Mouse (Mus musculus): ENCODE data around the gene Hirip3. TPM values are rescaled to one million over a fixed set of nuclear protein-coding genes. Genes with fewer than 3 reads are reported as not detected.
"Not testable (repeated sequence)": the region's sequence is repeated elsewhere in the genome, so short reads cannot be mapped to it uniquely, and the experiment has no call there.

The Hirip3 gene
- polyA plus RNA-seq, 1 experiment from 2014 or later: 22.8 TPM

GRCm38 (mm10) chr7:126884286-126885164, 22.8 kb downstream of the Hirip3 start, which contains the start of gene Taok2:
TSS of gene Taok2 (minus strand) at chr7:126884703.
- H3K36me3 ChIP-seq (ENCODE audit: control insufficient read depth, insufficient read depth, low read length): peaks cover 11% of the 10 kb centered on the region
- peak; percentile 97 for ATAC-seq (ENCODE audit: low FRiP score, low TSS enrichment)
- H3K9ac ChIP-seq (ENCODE audit: low read depth, low read length): peak within 1 kb of the TSS; percentile 89
- no peaks in the 10 kb centered on the region for H3K9me3 ChIP-seq (ENCODE audit: control insufficient read depth, low read length)
- peaks cover 27% of the 10 kb centered on the region for H3K4me1 ChIP-seq (ENCODE audit: control insufficient read depth, insufficient read depth, low read length)
- H3K4me3 ChIP-seq (ENCODE audit: low read length): peak within 1 kb of the TSS; percentile 87
- under 1% methylated on average over 53 of the region's 56 CpGs for WGBS
- peak within 1 kb of the TSS; percentile 96 for H3K27ac ChIP-seq (ENCODE audit: low read depth, low read length)
- H3K4me2 ChIP-seq (replicated peaks; ENCODE audit: low read depth, low read length): peak within 1 kb of the TSS; percentile 97
- no peaks in the 10 kb centered on the region for H3K27me3 ChIP-seq (ENCODE audit: control insufficient read depth, insufficient read depth, low read length)

- Histone ChIP-seq H3K4me1 (ENCODE audit: control insufficient read depth, insufficient read depth, low read length) (peaks cover 15% of the 10 kb centered on the region), H3K27ac (ENCODE audit: low read depth, low read length) (no peak overlapping the region), H3K27me3 (ENCODE audit: control insufficient read depth, insufficient read depth, low read length) (no peaks in the 10 kb centered on the region), H3K9ac (ENCODE audit: low read depth, low read length) (no peak overlapping the region), H3K36me3 (ENCODE audit: control insufficient read depth, insufficient read depth, low read length) (0 out of 2 replicates have a peak, but pooled peaks cover 3% of the 10 kb centered on the region), H3K4me2 (replicated peaks; ENCODE audit: low read depth, low read length) (no peak overlapping the region), H3K9me3 (ENCODE audit: control insufficient read depth, low read length) (no peaks in the 10 kb centered on the region), H3K4me3 (ENCODE audit: low read length) (no peak overlapping the region)
- WGBS: 78% methylated on average over 5 of the region's 5 CpGs
- no peak for ATAC-seq (ENCODE audit: low FRiP score, low TSS enrichment)
These were observed 25.5 kb downstream of the Hirip3 start for GRCm38 (mm10) chr7:126887281-126887680.

GRCm38 (mm10) chr7:126888852-126889251, 27.1 kb downstream of the Hirip3 start:
- Histone ChIP-seq H3K9ac (ENCODE audit: low read depth, low read length) (no peak overlapping the region), H3K4me3 (ENCODE audit: low read length) (no peak overlapping the region), H3K27me3 (ENCODE audit: control insufficient read depth, insufficient read depth, low read length) (no peaks in the 10 kb centered on the region), H3K9me3 (ENCODE audit: control insufficient read depth, low read length) (no peaks in the 10 kb centered on the region), H3K27ac (ENCODE audit: low read depth, low read length) (no peak overlapping the region), H3K4me1 (ENCODE audit: control insufficient read depth, insufficient read depth, low read length) (0 out of 2 replicates have a peak, but pooled peaks cover 3% of the 10 kb centered on the region), H3K36me3 (ENCODE audit: control insufficient read depth, insufficient read depth, low read length) (0 out of 2 replicates have a peak, but pooled peaks cover 3% of the 10 kb centered on the region), H3K4me2 (replicated peaks; ENCODE audit: low read depth, low read length) (no peak overlapping the region)
- WGBS: 48% methylated on average over 7 of the region's 7 CpGs
- ATAC-seq (ENCODE audit: low FRiP score, low TSS enrichment): no peak

GRCm38 (mm10) chr7:126896912-126897311, 35.1 kb downstream of the Hirip3 start:
- ATAC-seq (ENCODE audit: low FRiP score, low TSS enrichment): no peak
- H3K27me3 ChIP-seq (ENCODE audit: control insufficient read depth, insufficient read depth, low read length): no peaks in the 10 kb centered on the region
- no peaks in the 10 kb centered on the region for H3K9me3 ChIP-seq (ENCODE audit: control insufficient read depth, low read length)
- no peak overlapping the region for H3K27ac ChIP-seq (ENCODE audit: low read depth, low read length)
- H3K9ac ChIP-seq (ENCODE audit: low read depth, low read length): no peak overlapping the region
- WGBS: 84% methylated on average over 5 of the region's 5 CpGs
- H3K4me1 ChIP-seq (ENCODE audit: control insufficient read depth, insufficient read depth, low read length): peaks cover 9% of the 10 kb centered on the region; the same call in 1 of the 2 replicates
- no peaks in the 10 kb centered on the region for H3K36me3 ChIP-seq (ENCODE audit: control insufficient read depth, insufficient read depth, low read length)
- H3K4me3 ChIP-seq (ENCODE audit: low read length): no peak overlapping the region
- H3K4me2 ChIP-seq (replicated peaks; ENCODE audit: low read depth, low read length): no peak overlapping the region

- H3K9me3 ChIP-seq (ENCODE audit: control insufficient read depth, low read length): no peaks in the 10 kb centered on the region
- peaks cover 9% of the 10 kb centered on the region; the same call in 1 of the 2 replicates for H3K4me1 ChIP-seq (ENCODE audit: control insufficient read depth, insufficient read depth, low read length)
- H3K27me3 ChIP-seq (ENCODE audit: control insufficient read depth, insufficient read depth, low read length): no peaks in the 10 kb centered on the region
- no peaks in the 10 kb centered on the region for H3K36me3 ChIP-seq (ENCODE audit: control insufficient read depth, insufficient read depth, low read length)
- H3K27ac ChIP-seq (ENCODE audit: low read depth, low read length): peak overlapping the region; percentile 18
- 21% methylated on average over 16 of the region's 16 CpGs for WGBS
- no peak; the same call in 1 of the 2 replicates for ATAC-seq (ENCODE audit: low FRiP score, low TSS enrichment)
- H3K4me3 ChIP-seq (ENCODE audit: low read length): peak overlapping the region; percentile 51
- H3K4me2 ChIP-seq (replicated peaks; ENCODE audit: low read depth, low read length): peak overlapping the region; percentile 61
- H3K9ac ChIP-seq (ENCODE audit: low read depth, low read length): peak overlapping the region; percentile 64
These were observed 35.8 kb downstream of the Hirip3 start for GRCm38 (mm10) chr7:126897390-126898101.

- no peaks in the 10 kb centered on the region for H3K9me3 ChIP-seq (ENCODE audit: control insufficient read depth, low read length)
- peak overlapping the region; percentile 18; the same call in 1 of the 2 replicates for H3K27ac ChIP-seq (ENCODE audit: low read depth, low read length)
- H3K4me2 ChIP-seq (replicated peaks; ENCODE audit: low read depth, low read length): peak overlapping the region; percentile 61
- H3K9ac ChIP-seq (ENCODE audit: low read depth, low read length): peak overlapping the region; percentile 64
- H3K4me3 ChIP-seq (ENCODE audit: low read length): peak overlapping the region; percentile 51
- peak; percentile 96 for ATAC-seq (ENCODE audit: low FRiP score, low TSS enrichment)
- 9% methylated on average over 37 of the region's 37 CpGs for WGBS
- peaks cover 9% of the 10 kb centered on the region; the same call in 1 of the 2 replicates for H3K4me1 ChIP-seq (ENCODE audit: control insufficient read depth, insufficient read depth, low read length)
- no peaks in the 10 kb centered on the region for H3K27me3 ChIP-seq (ENCODE audit: control insufficient read depth, insufficient read depth, low read length)
- no peaks in the 10 kb centered on the region for H3K36me3 ChIP-seq (ENCODE audit: control insufficient read depth, insufficient read depth, low read length)
These were observed 36.6 kb downstream of the Hirip3 start for GRCm38 (mm10) chr7:126898102-126898990.

GRCm38 (mm10) chr7:126899781-126900180, 38.0 kb downstream of the Hirip3 start:
- H3K4me2 ChIP-seq (replicated peaks; ENCODE audit: low read depth, low read length); H3K9ac ChIP-seq (ENCODE audit: low read depth, low read length); H3K4me3 ChIP-seq (ENCODE audit: low read length); H3K27ac ChIP-seq (ENCODE audit: low read depth, low read length); ATAC-seq (ENCODE audit: low FRiP score, low TSS enrichment); H3K27me3 ChIP-seq (ENCODE audit: control insufficient read depth, insufficient read depth, low read length); H3K36me3 ChIP-seq (ENCODE audit: control insufficient read depth, insufficient read depth, low read length); H3K4me1 ChIP-seq (ENCODE audit: control insufficient read depth, insufficient read depth, low read length); H3K9me3 ChIP-seq (ENCODE audit: control insufficient read depth, low read length): not testable (repeated sequence)
- WGBS: 88% methylated on average over 7 of the region's 9 CpGs

- no peak for ATAC-seq (ENCODE audit: low FRiP score, low TSS enrichment)
- H3K9me3 ChIP-seq (ENCODE audit: control insufficient read depth, low read length): no peaks in the 10 kb centered on the region
- no peak overlapping the region for H3K4me3 ChIP-seq (ENCODE audit: low read length)
- H3K36me3 ChIP-seq (ENCODE audit: control insufficient read depth, insufficient read depth, low read length): no peaks in the 10 kb centered on the region
- no peak overlapping the region for H3K27ac ChIP-seq (ENCODE audit: low read depth, low read length)
- H3K4me1 ChIP-seq (ENCODE audit: control insufficient read depth, insufficient read depth, low read length): no peaks in the 10 kb centered on the region
- H3K9ac ChIP-seq (ENCODE audit: low read depth, low read length): no peak overlapping the region
- no peak overlapping the region for H3K4me2 ChIP-seq (replicated peaks; ENCODE audit: low read depth, low read length)
- no peaks in the 10 kb centered on the region for H3K27me3 ChIP-seq (ENCODE audit: control insufficient read depth, insufficient read depth, low read length)
- 81% methylated on average over 3 of the region's 3 CpGs for WGBS
These were observed 43.8 kb downstream of the Hirip3 start for GRCm38 (mm10) chr7:126905590-126905989.

Measured in kidney, embryonic 14.5 days (tissue).